Mouse (Mus musculus) spleen, postnatal 10 days (tissue): ENCODE results near the gene Tcte2.

Source experiments
- DNase-seq, 2 experiments: peaks; one replicate each; pipeline ENCODE4 v3.0.0; 2021 to 2022; ENCODE audit warnings: low spot score in 2 of 2

The Tcte2 gene

DNA sequence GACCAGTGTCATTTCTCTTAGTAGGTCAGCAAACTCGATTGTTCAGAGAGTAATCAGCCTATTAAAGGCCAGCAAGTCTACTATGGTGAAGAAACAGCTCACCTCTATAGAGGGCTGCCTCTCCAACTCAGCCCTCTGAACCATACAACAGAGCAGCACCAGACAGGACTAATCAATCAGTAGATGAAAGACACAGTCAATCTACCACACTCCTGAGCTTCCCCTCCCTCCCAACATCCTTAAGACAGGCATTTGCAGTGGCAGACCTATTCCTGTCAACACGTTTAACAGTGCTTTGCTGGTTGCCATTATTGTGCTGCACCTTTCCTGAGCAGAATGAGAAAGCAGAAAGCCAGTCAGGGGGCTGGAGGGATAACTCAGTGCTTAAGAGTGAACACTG lies 16.3 kb downstream of the Tcte2 start:
- no peak for DNase-seq

DNA sequence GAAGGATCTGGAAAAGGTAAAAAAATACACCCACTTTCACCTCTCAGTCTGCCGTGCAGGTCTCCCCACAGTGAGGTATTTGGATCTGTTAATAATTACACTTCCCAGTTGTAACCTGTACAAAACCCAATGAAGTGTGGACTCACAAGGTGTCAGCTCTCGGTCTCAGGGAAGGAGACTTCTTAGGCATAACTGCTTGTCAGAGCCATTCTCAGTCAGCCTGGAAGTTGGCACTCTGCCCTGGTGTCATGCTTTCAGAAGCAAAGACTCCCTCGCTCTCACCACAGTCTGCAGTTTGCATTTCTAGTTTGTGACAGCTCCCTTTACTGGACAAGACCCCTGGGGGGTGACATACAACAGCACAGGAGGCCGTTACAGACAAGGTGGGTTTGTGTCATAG lies 16.8 kb downstream of the Tcte2 start:
- DNase-seq = no peak

DNA sequence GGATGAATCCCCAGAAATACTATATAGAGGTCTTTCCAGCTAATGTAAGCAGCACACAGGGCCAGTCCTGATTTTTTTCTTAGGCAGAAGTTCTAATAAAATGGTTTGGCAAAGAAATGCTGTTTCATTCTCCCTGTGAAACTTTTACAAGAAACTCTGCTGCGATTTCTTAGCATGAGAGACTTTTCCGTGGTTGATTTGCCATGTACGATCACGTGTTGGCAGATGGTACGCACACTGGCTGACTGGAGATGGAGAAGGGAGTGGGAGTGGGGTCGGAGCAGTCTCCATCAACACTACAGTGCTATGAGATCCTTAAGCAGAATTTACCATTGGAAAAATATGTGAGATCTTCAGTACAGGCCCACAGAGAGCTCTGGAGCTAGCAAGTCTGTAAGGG lies 17.4 kb downstream of the Tcte2 start:
- no peak for DNase-seq

DNA sequence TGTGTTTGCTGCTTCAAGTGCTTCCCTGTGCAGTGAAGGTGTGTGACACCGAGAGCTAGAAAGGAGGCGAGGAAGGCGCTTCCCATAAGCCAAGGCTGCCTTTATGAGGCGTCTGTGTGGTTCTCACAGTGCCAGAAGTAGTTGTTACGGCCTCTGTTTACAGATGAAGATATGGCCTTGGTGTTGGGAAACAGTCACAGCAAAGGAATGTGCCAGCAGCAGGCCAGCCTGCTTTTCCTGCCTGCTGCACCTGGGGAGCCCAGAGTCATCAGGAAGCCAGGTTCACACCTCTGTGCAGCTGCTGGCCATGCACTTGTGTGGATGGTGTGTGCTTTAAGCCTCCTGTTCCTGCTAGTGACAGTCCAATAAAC lies 17.9 kb downstream of the Tcte2 start:
- DNase-seq = no peak

DNA sequence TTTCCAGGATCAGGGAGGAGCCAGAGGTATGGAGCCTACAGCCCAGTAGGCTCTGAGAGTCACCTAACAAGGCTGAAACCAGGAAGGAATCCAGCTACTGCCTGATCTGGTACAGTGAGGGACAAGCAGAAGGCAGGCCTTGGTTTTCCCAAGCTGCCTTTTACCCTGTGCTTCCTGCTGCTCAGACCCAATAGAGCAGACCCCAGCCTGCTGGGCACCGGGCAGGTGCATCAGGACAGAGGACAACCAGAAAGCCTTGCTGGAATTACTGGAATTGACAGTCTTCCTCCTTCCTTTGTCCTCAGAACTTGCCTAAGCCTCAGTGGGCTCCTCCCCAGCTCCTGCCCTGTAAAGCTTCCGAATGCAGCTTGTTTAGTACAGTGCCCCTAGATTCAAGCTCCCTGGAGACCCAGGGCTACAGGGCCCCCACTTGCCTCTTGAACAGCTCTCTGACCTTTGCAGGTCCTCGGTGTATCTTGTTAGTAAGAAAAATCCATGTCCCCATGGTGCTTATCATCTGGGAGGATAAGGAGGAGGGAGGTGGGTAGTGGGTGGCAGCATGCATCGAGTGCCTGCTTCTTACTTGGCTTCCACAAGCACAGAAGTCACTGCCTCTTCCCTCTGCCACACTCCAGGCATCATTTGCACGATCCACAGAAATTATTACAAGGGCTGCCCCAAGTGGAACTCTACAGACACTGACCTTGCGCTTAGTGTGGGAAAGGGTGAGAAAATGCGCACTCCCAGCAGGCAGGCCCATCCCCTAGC lies 18.5 kb downstream of the Tcte2 start:
- DNase-seq = no peak

DNA sequence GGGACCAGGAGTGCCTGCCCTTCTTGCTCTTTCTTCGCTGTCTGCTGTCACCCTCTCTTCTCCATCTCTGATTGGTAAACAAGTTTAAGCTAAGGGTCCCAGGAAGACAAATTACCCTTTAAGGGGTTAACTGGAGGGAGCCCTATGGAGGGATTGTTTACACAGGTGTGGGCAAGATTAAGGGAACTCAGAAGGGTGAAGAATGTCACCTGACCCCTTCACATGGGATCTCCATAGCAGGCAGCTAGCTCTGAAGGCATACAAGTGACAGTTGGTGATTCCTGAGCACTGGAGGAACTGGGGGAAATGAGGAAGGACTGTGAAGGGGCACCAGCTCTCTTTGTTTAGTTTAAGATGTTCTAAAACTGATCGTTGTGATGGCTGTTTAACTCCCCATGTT lies 19.3 kb downstream of the Tcte2 start:
- DNase-seq = no peak

DNA sequence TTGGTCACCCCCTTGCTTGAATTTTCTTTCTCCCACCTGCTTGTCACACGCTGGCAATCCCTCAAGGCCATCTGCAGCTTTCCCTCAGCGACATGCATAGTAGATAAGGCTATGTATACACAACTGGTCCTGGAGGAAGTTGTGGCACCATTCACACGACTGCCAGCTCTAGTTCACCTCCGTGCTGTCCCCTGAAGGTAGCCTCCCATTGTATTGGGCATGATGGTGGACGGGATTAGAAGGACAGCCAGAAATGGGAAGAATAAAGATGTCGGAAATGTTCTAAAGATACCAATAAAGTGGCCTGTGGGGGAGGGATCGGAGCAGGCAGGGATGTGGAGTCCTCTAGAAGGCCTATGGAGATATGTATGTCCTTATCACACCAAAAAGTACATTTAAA lies 20.0 kb downstream of the Tcte2 start:
- no peak for DNase-seq

DNA sequence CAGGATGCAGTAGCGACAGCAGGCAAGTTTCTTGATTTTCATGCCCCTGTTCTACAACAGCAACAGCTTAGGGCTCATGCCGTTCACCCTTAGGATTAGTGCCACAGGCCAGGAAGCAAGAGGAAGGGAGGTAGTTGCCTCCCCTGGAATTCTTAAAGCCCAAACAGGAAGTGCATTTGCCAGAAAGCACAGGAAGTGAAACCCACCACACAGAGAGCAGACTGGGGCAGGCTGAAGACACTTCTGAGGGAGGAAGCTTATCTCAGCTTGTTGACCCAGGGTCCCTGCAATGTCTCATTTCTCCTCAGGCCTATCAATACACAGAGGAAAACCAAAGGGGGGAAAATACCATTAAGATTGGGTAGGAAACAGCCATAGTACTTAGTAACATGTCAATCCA lies 20.8 kb downstream of the Tcte2 start:
- no peak for DNase-seq

DNA sequence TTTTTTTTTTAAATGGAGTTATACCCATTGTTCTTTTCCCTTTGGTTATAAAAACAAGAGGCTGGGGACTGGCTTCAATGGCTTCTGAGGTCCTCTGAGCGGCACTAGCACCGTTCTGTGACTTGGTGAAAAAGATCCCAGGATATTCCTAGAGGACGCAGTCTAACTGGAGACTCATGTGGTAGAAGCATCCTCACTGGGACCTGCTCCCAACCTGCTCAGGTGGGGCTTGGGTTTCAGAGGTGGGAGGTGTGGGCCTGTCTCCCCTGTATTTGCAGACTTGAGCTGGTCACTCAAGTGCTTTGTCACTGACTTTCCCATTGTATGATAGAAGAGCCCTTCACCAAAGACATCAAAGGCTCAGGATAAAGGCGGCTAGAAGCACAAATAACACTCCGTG lies 21.6 kb downstream of the Tcte2 start:
- no peak for DNase-seq

DNA sequence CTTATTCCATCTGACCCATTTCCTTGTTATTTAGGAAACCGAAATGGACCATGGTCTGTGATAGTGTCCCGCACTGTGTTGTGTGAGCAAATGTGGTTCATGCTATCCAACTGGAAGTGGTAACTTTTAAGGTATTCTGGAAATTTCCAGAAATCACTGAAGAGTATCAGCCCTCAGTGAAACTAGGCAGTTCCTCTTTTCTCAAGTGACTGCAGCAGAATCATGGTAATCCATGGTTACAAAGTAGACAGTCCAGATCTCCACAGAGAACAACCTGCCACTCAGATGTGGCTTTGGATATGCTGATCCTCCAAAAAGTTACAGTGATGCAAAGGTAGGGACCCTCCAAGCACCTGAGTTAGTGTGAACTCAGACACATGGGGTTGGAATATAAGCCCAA lies 22.7 kb downstream of the Tcte2 start:
- no peak for DNase-seq

DNA sequence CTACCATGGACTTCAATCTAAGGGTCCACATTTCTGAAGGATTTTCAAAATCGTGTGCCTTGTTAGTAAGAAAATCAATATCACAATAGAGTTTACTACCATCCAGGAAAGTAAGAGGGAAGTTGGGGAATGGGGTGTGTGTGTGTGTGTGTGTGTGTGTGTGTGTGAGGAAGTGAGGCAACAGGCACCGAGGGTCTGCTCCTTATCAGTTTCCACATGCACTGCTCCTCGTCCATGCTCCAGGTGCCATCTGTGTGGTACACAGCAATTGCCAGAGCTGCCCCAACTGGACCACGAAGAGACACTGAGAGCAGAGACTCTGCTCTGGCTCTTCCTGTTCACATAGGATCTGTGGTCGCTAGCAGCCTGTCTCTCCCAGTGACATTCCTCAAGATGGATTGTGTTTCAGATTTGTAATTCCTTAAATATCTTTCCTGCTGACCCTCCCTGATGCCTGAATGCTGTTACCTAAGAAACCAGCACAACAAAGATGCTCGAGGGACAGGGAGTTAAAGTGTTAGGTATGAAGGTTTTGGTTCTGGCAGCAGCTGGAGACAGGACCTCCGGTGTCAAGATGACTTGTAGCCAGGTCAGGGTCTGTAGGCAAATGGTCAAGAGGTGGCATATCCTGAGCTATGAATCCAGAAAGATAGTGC lies 23.4 kb downstream of the Tcte2 start:
- DNase-seq = no peak

DNA sequence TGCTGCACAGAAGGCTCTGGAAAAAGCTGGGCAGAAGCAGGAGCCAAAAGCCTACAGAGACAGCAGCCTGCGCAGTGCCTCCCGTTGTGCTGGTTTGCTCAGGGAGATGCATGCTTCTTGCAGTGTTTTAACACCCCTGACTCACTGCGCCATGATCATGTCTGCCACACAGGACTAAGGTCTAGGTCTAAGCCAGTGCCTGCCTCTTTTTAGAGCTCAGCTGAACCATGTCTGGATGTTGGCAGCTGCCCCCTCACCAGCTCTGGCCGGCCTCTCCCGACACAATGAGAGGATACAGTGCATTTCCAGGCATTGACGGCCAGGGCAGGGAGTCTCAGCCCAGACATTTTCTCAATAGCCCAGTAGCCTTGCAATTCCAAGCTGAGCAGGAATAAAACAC lies 24.3 kb downstream of the Tcte2 start:
- no peak for DNase-seq

DNA sequence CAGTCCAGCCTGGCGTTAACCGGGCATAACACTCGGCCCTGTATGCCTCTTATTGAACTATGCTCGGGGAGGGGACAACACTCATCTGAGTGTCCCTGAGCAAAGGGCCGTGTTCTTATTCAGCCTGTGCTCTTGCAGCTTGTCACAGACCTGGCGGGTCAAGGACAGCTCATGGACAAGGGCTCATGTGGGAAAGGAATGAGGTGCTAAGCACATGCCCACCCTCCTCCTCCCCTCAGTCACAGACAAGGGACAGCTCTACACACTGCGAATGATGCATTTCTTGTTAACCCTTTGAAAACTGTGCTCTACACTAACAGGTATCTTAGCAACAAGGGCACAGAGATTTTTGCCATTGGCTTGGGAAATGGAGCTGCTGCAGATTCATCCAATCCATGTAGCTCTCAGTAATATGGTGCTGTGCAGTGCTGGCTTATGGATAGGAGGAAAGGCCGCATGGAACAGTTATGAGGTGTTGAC lies 25.8 kb downstream of the Tcte2 start:
- no peak for DNase-seq

DNA sequence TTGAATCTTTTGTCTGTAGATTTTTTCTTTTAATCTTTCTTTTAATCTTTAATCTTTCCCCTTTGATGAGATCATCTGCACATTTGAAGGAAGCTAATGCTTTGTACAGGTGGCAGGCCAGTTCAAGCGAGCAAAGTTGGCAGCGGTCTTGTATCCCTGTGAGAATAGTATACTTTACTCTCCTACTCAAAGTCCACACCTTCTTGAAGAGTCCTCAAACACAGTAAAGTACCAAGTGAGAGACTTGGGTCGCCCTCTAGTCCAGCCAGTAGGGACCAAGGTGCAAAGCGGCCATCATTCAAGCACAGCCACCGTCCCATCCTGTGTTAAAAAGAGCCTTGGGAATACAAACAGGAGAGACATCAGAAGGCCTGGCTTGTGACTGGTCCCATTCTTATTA lies 26.6 kb downstream of the Tcte2 start:
- DNase-seq = no peak

DNA sequence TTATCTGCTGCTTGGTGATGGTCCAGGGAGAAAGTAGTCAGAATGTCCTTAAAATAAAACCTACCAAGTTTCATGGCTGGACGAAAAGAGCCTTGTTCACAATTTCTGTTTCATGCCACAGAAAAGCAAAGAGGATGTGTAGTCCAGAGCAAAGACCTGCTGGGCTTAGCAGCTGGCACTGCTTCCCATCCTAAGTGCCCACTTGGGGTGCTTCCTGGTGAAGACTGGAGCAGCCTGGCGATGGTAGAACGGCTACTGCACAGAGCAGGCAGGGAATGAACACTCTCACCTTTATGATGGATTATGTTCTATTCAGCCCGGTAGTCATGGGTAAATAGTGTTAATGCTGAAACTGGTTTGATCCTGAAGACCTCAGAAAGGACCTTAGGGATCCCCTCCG lies 27.7 kb downstream of the Tcte2 start:
- DNase-seq = no peak

DNA sequence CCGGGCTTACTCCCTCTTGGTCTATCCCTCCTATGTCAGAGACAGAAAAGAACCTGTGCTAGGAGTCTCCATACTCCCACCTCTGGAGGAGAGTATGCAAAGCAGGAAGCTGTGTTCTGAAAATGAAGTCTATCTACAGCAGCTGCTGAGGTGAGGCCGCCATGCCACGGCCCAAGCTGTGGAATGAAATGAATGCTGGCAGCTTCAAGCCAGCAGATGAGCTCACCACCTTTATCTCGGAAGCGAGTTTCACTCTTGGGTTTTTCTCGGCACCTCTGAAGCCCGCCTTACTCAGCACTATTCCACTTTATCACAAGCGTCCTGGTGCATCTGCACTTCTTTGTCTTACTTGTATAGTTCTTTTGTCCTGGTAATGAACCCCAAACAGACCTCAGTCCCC lies 28.9 kb downstream of the Tcte2 start:
- DNase-seq = no peak

DNA sequence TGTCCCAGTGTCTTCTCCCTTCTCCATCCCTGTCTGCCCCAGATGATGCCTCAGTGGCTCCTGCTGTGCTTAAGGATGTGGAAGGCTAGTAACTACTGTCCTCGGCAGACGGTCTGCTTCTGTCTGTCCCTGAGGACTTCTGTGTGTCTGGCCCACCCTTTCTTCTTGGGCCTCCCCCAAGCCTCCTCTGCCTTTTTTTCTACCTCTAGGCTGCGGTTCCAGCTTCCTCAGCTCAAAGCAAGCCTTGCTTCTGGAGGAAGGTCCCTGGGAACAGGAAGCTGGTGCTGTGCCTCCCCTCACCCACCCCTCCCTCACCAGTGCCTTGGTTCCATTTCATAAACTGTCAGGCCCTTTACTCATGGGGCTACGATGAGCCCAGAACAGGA lies 29.9 kb downstream of the Tcte2 start:
- no peak for DNase-seq

DNA sequence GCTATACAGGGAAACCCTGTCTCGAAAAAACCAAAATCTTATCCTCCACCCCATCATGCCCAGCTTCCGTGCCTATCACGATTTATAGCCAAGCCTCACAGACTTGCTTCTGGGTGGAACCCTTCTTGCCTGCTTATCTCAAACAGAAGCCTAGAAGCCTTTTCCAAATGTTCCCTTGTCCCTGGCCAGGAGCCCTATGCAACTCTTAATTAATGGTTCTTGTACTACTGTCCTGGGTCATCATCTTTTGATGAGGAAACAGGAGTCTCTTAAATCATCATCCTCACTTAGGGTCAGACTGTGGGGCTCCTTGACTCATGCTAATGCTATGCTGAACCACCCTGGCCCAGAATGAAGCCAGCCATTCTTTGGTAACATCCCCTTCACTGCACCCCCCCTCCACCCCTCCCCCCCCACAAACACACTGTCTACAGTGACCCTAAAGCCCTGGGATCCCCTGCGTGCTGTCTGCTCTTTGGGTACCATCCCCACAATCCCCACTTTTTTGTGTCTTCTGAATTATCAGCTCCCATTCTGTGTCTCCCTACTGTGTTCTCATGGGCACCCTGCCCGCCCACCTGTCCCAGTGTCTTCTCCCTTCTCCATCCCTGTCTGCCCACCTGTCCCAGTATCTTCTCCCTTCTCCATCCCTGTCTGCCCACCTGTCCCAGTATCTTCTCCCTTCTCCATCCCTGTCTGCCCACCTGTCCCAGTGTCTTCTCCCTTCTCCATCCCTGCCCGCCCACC lies 30.5 kb downstream of the Tcte2 start:
- DNase-seq = no peak

DNA sequence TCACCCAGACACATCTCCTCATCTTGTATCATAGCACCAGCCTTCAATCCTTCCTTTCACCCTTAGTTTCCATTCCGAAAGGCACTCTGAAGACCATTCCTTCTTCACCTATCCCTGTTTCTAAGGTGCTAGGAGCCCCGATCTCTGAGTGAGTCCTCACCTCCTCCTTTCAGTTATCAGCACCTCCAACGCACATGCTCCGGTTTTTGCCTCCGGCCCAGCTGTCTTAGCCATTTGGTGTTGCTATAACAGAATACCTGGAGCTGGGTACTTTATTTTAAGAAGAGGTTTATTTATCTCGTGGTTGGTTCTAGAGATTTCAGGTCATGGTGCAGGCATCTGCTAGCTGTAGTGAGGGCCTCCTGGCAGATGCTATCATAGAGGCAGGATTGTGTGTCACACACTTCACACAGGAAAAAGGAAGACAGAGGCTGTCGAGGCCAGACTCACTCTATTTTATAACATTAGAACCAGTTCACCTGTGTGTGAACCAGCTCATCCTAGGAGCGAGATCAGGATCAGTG lies 34.7 kb downstream of the Tcte2 start:
- DNase-seq = no peak

DNA sequence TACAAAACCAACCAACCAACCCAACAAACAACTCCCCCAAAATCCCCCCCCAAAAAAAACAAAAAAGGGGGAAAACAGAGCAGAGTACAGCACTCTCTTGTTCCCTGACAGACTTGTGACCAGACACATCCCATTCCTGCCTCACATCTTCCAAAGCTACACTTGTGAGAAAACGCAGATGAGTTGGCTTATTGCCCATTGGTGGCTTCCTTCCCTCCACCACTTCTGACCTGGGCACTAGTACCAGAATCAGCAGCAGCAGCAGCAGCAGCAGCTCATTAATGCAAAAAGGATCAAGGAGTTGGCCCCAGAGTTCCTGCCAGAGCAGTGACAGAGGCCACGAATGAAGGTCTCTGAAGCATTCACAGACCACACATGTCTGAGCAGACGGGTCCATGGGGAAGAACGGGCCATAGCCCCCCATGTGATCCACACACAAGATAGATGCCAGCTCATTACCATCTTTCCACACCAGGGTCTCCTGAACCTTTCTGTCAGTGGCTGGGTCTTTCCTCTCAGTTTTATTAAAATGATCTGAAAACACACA lies 36.5 kb downstream of the Tcte2 start:
- no peak for DNase-seq

DNA sequence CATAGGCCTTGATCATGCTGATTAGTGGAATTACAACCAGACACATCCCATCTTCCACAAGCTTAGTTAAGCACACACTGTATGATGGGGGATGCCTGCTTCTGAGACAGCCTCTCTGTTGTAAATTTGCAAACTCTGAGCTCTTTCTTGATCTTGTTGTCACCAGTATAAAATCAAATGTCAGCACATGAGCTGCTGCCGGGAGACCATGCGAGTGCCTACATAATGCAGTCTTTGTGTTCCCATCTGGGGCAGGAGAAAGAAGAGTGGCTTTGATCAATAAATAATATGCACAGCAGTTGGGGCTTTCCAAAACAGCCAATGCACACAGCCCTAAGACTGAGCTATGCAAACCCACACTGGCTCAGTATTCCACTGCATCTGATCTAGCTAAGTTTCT lies 39.2 kb downstream of the Tcte2 start:
- no peak for DNase-seq

DNA sequence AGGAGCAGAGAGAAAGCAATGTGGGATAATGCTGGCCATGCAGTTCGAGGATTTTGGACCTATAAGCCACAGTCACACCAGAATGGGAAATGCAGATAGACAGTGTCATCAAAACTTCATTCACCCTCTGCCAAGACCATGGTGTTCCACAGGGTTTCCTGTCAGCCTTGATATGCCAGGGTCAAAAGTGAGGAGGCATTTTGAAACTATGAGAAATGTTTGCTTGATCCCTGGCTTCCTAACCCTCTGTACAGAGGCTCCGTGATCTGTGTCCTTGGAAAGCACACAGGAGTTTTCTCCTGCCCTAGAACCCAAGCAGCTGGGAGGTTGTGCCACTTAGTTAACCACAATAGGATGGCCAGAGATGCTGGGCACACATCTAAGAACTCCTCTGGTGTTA lies 40.3 kb downstream of the Tcte2 start:
- no peak for DNase-seq

DNA sequence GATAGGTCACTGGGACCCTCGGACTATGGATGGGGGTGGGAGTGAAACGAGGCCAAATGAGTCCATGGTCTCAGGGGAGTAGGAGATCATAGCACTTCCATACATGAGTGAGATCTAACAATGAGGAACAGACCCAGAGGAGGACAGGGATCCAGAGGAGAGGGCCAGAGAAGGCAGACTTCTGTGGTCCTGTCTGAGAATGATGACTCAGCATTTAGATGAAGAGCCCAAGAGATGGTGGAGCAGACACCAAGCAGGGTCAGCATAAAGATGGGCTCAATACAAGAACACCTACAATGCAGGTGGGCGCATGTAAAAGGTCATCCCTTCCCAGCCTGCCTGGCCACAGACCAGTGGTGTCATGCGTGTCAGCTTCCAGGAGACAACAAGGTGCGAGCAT lies 41.4 kb downstream of the Tcte2 start:
- no peak for DNase-seq
